In genomic region chr5:23284884-23285283, GRCm38 (mm10) we compare ENCODE assay signal across 10 mouse cellular contexts.
DNase-seq lines count a peak whose midpoint lies in the region; ATAC-seq and TF ChIP-seq lines count a peak whose summit lies in the region.
"Had no signal": no experiment of that assay in that cellular context is flagged by ENCODE, and none has a peak within 500 bp of the region (broad histone marks: within the 10 kb centered on the region; RNA-seq: fewer than 3 reads in every experiment).

No protein-coding gene starts in this region.

- 0 out of 2 replicates have a peak, but pooled peaks have one; percentile 12 for TF ChIP-seq CTCF in kidney, adult 2 months (conservative IDR thresholded peaks at IDR 0.05; ENCODE audit: insufficient read depth, insufficient read length, low read depth, low read length)

- H3K27me3 ChIP-seq in kidney, adult 2 months (replicated peaks; ENCODE audit: control insufficient read depth, insufficient read depth, low read length): no peaks in the 10 kb centered on the region
- no peaks in the 10 kb centered on the region for H3K27me3 ChIP-seq in limb, embryonic 14.5 days (ENCODE audit: control insufficient read depth, insufficient read depth, low read length)
- H3K27me3 ChIP-seq: neural tube, embryonic 13.5 days had no signal

- H3K27ac ChIP-seq in kidney, adult 2 months (ENCODE audit: insufficient read depth, low read depth, low read length): no peak overlapping the region
- H3K27ac ChIP-seq in limb, embryonic 14.5 days (replicated peaks; ENCODE audit: low read depth, low read length): no peak overlapping the region
- H3K27ac ChIP-seq: neural tube, embryonic 13.5 days had no signal

- H3K4me3 ChIP-seq in kidney, adult 2 months (ENCODE audit: insufficient read depth, low read depth, low read length): no peak overlapping the region
- H3K4me3 ChIP-seq in limb, embryonic 14.5 days (replicated peaks; ENCODE audit: low read length): no peak overlapping the region
- H3K4me3 ChIP-seq: neural tube, embryonic 13.5 days had no signal

- no peaks in the 10 kb centered on the region for H3K36me3 ChIP-seq in kidney, adult 2 months (ENCODE audit: control insufficient read depth, insufficient read depth, low read length)
- no peaks in the 10 kb centered on the region for H3K36me3 ChIP-seq in limb, embryonic 14.5 days (ENCODE audit: control insufficient read depth, insufficient read depth, low read length)
- H3K36me3 ChIP-seq: neural tube, embryonic 13.5 days had no signal

- 14% methylated on average over 3 of the region's 3 CpGs for WGBS in kidney, adult 2 months
- WGBS in limb, embryonic 14.5 days: 27% methylated on average over 3 of the region's 3 CpGs

- H3K4me2 ChIP-seq in limb, embryonic 14.5 days (replicated peaks; ENCODE audit: low read depth, low read length, severe bottlenecking): no peak overlapping the region
- H3K4me2 ChIP-seq: neural tube, embryonic 13.5 days had no signal

- H3K9ac ChIP-seq in limb, embryonic 14.5 days (ENCODE audit: low read depth, low read length, severe bottlenecking): no peak overlapping the region
- H3K9ac ChIP-seq: neural tube, embryonic 13.5 days had no signal

- ATAC-seq in limb, embryonic 14.5 days (ENCODE audit: low FRiP score, low read depth): no peak

- no peaks in the 10 kb centered on the region for H3K4me1 ChIP-seq in kidney, adult 2 months (ENCODE audit: control insufficient read depth, insufficient read depth, low read length)
- H3K4me1 ChIP-seq in limb, embryonic 14.5 days (ENCODE audit: control insufficient read depth, insufficient read depth, low read length): no peaks in the 10 kb centered on the region
- H3K4me1 ChIP-seq: neural tube, embryonic 13.5 days had no signal

- TF ChIP-seq POLR2A in kidney, adult 2 months (IDR thresholded peaks at IDR 0.05; ENCODE audit: low read depth, low read length): no peak
- TF ChIP-seq POLR2A in limb, embryonic 14.5 days (IDR thresholded peaks at IDR 0.05; ENCODE audit: borderline replicate concordance, extremely low read depth, insufficient read depth, insufficient read length): no peak

- H3K9me3 ChIP-seq in limb, embryonic 14.5 days (ENCODE audit: control insufficient read depth, low read length): no peaks in the 10 kb centered on the region
- H3K9me3 ChIP-seq: neural tube, embryonic 13.5 days had no signal

- DNase-seq in kidney, adult 2 months: peak; percentile 33
- no peak for DNase-seq in kidney, postnatal 4 days
- peak; percentile 64 for DNase-seq in CD4-positive, CD25-positive, alpha-beta regulatory T cell, adult 2 months (ENCODE audit: low read depth, low spot score)
- peak; percentile 64 for DNase-seq in adipocyte (ENCODE audit: low spot score)
- DNase-seq in limb, embryonic 14.5 days (ENCODE audit: low spot score): peak; percentile 84
- no peak for DNase-seq in urinary bladder, postnatal 10 days (ENCODE audit: low spot score)
- DNase-seq in adrenal gland, postnatal 10 days: no peak
- DNase-seq in kidney, adult 18-20 months: no peak
- DNase-seq: cerebellum, adult 9-11 months had no signal

Comparison
In these comparisons a context has a peak if more than half of its experiments do, and no peak if none do; other contexts are left out.
1. DNase-seq: peak in kidney, adult 2 months (single experiment), CD4-positive, CD25-positive, alpha-beta regulatory T cell, adult 2 months (single experiment), adipocyte (single experiment) and limb, embryonic 14.5 days (single experiment); none in kidney, postnatal 4 days (0 of 2), urinary bladder, postnatal 10 days (single experiment), adrenal gland, postnatal 10 days (single experiment) and kidney, adult 18-20 months (single experiment).